Mouse (Mus musculus) kidney, adult 2 months (tissue): Measurements from ENCODE around the gene 1700037H04Rik. TPM values are rescaled to one million over a fixed set of nuclear protein-coding genes. Genes with fewer than 3 reads are reported as not detected.

Experiments used
- DNase-seq: peaks from one replicate; pipeline ENCODE4 v3.0.0; 2021
- H3K27ac ChIP-seq: fragments of 200-500 bp; 2 replicates; pipeline ENCODE4 v1.5.1; 2012; ENCODE audit warnings: low read depth, low read length, control low read depth, inconsistent platforms; ENCODE audit not compliant: insufficient read depth
- H3K27me3 ChIP-seq: fragments of 200-500 bp; replicated peaks from 2 replicates; pipeline ENCODE4 v1.6.1; 2012; ENCODE audit warnings: mild to moderate bottlenecking, moderate library complexity, low read length, inconsistent platforms; ENCODE audit not compliant: control insufficient read depth, insufficient read depth
- H3K36me3 ChIP-seq: fragments of 200-500 bp; 2 replicates; pipeline ENCODE4 v1.6.1; 2012; ENCODE audit warnings: mild to moderate bottlenecking, moderate library complexity, low read length, inconsistent platforms; ENCODE audit not compliant: control insufficient read depth, insufficient read depth
- H3K4me1 ChIP-seq: fragments of 200-500 bp; 2 replicates; pipeline ENCODE4 v1.6.1; 2011; ENCODE audit warnings: low read length; ENCODE audit not compliant: control insufficient read depth, insufficient read depth
- H3K4me3 ChIP-seq: fragments of 200-500 bp; 2 replicates; pipeline ENCODE4 v1.5.1; 2011; ENCODE audit warnings: mild to moderate bottlenecking, low read depth, low read length, control low read depth; ENCODE audit not compliant: insufficient read depth
- CTCF ChIP-seq: fragments of 200-500 bp; conservative IDR thresholded peaks from 2 replicates; pipeline ENCODE4 v1.5.1; 2011; ENCODE audit warnings: low read depth, mild to moderate bottlenecking, control low read depth, low read length, moderate library complexity, mixed read lengths; ENCODE audit not compliant: insufficient read depth, insufficient read length
- POLR2A ChIP-seq: fragments of 200-500 bp; IDR thresholded peaks from one replicate; pipeline ENCODE4 v1.6.1; 2011; ENCODE audit warnings: low read depth, low read length, control low read depth
- WGBS: fragments of 180-500 bp; shearing (Covaris S2); methylation state at CpG from one replicate; pipeline ENCODE4 v1.1.7; 2018; 5-methylcytosine and 5-hydroxymethylcytosine counted together
- polyA plus RNA-seq: library from polyadenylated mRNA; depleted of rRNA; stranded (reverse); fragments of >200 nt; gene quantifications from 2 replicates; pipeline ENCODE4 v1.2.3, GENCODE M21; 2012

The 1700037H04Rik gene
- polyA plus RNA-seq, 1 experiment = 112 TPM

- no peaks in the 10 kb centered on the region; the same call in 1 of the 2 replicates for H3K36me3 ChIP-seq
- H3K27me3 ChIP-seq = no peaks in the 10 kb centered on the region
- no peak for DNase-seq
- H3K27ac ChIP-seq = peak overlapping the region; percentile 24; the same call in 1 of the 2 replicates
- no peak overlapping the region for H3K4me3 ChIP-seq
- TF ChIP-seq POLR2A (no peak), CTCF (no peak)
- H3K4me1 ChIP-seq = peaks cover 7% of the 10 kb centered on the region; the same call in 1 of the 2 replicates
- WGBS = 53% methylated on average over 5 of the region's 5 CpGs
These were observed 29.8 kb upstream of the 1700037H04Rik start for GRCm38 (mm10) chr2:131189521-131190309.

- Histone ChIP-seq H3K27ac (no peak overlapping the region), H3K27me3 (no peaks in the 10 kb centered on the region), H3K4me3 (no peak overlapping the region), H3K36me3 (no peaks in the 10 kb centered on the region; the same call in 1 of the 2 replicates), H3K4me1 (peaks cover 7% of the 10 kb centered on the region; the same call in 1 of the 2 replicates)
- TF ChIP-seq CTCF (no peak), POLR2A (no peak)
- 94% methylated on average over 5 of the region's 5 CpGs for WGBS
- DNase-seq = no peak
These were observed 28.4 kb upstream of the 1700037H04Rik start for GRCm38 (mm10) chr2:131188311-131188710.

DNA sequence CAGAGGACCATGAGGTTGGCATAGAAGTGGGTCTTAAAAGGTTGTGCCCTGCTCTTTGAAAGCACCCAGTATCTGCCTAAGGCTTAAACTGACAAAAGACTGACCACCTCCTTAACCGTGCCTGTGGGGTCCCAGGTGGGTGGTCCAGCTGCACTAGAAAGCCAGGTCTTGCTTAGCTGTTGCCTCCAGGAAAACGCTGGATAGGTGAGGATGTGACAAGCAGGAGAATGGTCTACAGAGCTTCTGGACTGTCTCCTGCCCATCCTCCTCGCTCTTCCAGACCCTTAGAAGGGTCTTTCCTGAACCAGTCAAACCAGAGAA, 27.7 kb upstream of the 1700037H04Rik start:
- peaks cover 7% of the 10 kb centered on the region; the same call in 1 of the 2 replicates for H3K4me1 ChIP-seq
- H3K27ac ChIP-seq = no peak overlapping the region
- H3K4me3 ChIP-seq = peak overlapping the region; percentile 71
- TF ChIP-seq CTCF = no peak
- no peak for TF ChIP-seq POLR2A
- no peaks in the 10 kb centered on the region for H3K27me3 ChIP-seq
- DNase-seq = no peak
- H3K36me3 ChIP-seq = no peaks in the 10 kb centered on the region; the same call in 1 of the 2 replicates
- WGBS = 59% methylated on average over 3 of the region's 3 CpGs

DNA sequence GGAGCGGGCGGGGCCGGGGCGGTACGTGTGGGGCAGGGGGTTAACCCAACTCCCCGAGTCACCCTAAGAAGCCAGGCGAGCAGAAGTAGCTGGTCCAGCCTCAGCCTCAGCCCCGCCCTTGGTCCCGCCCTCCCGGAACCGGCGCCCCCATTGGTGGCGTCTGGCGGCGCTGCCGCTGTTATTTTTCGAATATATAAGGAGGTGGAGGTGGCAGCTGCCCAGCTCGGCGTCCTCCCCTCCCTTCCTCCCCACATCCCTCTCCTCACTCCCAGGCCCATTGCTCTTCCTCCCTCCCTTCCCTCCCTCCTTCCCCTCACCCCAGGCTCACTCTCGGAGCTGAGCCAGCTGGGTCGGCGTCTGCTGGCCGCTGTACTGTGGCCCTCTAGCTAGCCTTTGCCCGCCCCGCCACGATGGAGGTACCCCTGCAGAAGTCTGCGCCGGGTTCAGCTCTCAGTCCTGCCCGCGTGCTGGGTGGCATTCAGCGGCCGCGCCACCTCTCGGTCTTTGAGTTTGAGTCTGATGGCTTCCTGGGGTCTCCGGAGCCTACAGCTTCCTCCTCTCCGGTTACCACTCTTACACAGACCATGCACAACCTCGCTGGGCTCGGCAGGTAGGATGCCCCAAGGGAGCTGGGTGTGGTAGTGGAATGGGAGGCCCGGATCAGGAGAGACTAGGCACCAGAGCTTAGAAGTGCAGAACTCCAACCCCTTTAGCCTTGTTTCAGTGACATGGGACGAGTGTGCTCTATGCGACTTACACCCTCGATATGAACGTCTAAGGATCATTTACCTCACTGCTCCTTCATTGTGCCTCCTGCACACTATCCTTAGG, 27.1 kb upstream of the 1700037H04Rik start, which contains the start of the genes Cdc25b and Spef1:
Cdc25b (plus strand) TSS at position 179 of the 831 bp plus-strand sequence.
Spef1 (minus strand) TSS at position 512 of the 831 bp plus-strand sequence.
- Histone ChIP-seq H3K27ac (peak within 1 kb of the TSS; percentile 76; the same call in 1 of the 2 replicates), H3K4me3 (peak within 1 kb of the TSS; percentile 71), H3K27me3 (no peaks in the 10 kb centered on the region), H3K4me1 (peaks cover 7% of the 10 kb centered on the region; the same call in 1 of the 2 replicates), H3K36me3 (no peaks in the 10 kb centered on the region; the same call in 1 of the 2 replicates)
- under 1% methylated on average over 42 of the region's 43 CpGs for whole genome bisulfite sequencing
- 0 out of 2 replicates have a peak, but pooled peaks have one; percentile 18 for TF ChIP-seq CTCF
- no peak for TF ChIP-seq POLR2A
- DNase-seq = peak; percentile 92

GRCm38 (mm10) chr2:131186343-131186742, 26.5 kb upstream of the 1700037H04Rik start:
- H3K27ac ChIP-seq = peak overlapping the region; percentile 76; the same call in 1 of the 2 replicates

GRCm38 (mm10) chr2:131179990-131180587, 20.2 kb upstream of the 1700037H04Rik start, which contains the start of gene Cenpb:
Gene Cenpb (minus strand): TSS chr2:131180067.
- WGBS = 9% methylated on average over 57 of the region's 57 CpGs
- DNase-seq = peak; percentile 92
- H3K27ac ChIP-seq = peak within 1 kb of the TSS; percentile 82

More at GRCm38 (mm10) chr2:131186343-131186742, 26.5 kb upstream of the 1700037H04Rik start:
- no peak for TF ChIP-seq POLR2A
- no peak for TF ChIP-seq CTCF
- Histone ChIP-seq H3K4me1 (peaks cover 7% of the 10 kb centered on the region; the same call in 1 of the 2 replicates), H3K36me3 (no peaks in the 10 kb centered on the region), H3K27me3 (no peaks in the 10 kb centered on the region), H3K4me3 (peak overlapping the region; percentile 71)
- WGBS = 4% methylated on average over 14 of the region's 14 CpGs
- DNase-seq = no peak

More at GRCm38 (mm10) chr2:131179990-131180587, 20.2 kb upstream of the 1700037H04Rik start, which contains the start of gene Cenpb:
- peak; percentile 58 for TF ChIP-seq CTCF
- no peak for TF ChIP-seq POLR2A
- no peaks in the 10 kb centered on the region for H3K36me3 ChIP-seq
- no peaks in the 10 kb centered on the region for H3K27me3 ChIP-seq
- H3K4me3 ChIP-seq = peak within 1 kb of the TSS; percentile 72
- peaks cover 33% of the 10 kb centered on the region for H3K4me1 ChIP-seq
